Mouse (Mus musculus) layer of hippocampus, postnatal 36 days (tissue): ENCODE data around the gene Crat. TPM values are rescaled to one million over a fixed set of nuclear protein-coding genes. Genes with fewer than 3 reads are reported as not detected.

Source experiments
- DNase-seq, 2 experiments: peaks; one replicate each; pipeline ENCODE4 v3.0.0; 2022
- total RNA-seq, 2 experiments: library from RNA; stranded (reverse); gene quantifications; 2 replicates each; pipeline ENCODE4 v1.2.3; 2021

Gene Crat
- 10 to 100 TPM; 42.5 to 46.1 TPM for total RNA-seq

- peak; percentile 89 to 93 for DNase-seq
Measured at GRCm38 (mm10) chr2:30415157-30415935, at the start of gene Crat. Gene Crat (minus strand): TSS chr2:30415813.

- no peak for DNase-seq
Measured at GRCm38 (mm10) chr2:30464411-30464810, 48.8 kb upstream of the Crat start.

- peak in 1 of 2 experiments; percentile 24 for DNase-seq
Measured at GRCm38 (mm10) chr2:30463904-30464330, 48.3 kb upstream of the Crat start.

- DNase-seq: no peak
Measured at GRCm38 (mm10) chr2:30463341-30463761, 47.7 kb upstream of the Crat start.

GRCm38 (mm10) chr2:30459241-30459640 lies 43.6 kb upstream of the Crat start:
- no peak for DNase-seq

GRCm38 (mm10) chr2:30458349-30458748 lies 42.7 kb upstream of the Crat start:
- DNase-seq: no peak

- DNase-seq: no peak
Measured at GRCm38 (mm10) chr2:30456104-30456980, 40.7 kb upstream of the Crat start.

- DNase-seq: no peak
Measured at GRCm38 (mm10) chr2:30454587-30454986, 39.0 kb upstream of the Crat start.

GRCm38 (mm10) chr2:30453570-30453969 lies 38.0 kb upstream of the Crat start:
- DNase-seq: no peak

GRCm38 (mm10) chr2:30451525-30451924 lies 35.9 kb upstream of the Crat start:
- DNase-seq: no peak

- no peak for DNase-seq
Measured at GRCm38 (mm10) chr2:30450530-30450929, 34.9 kb upstream of the Crat start.

- no peak for DNase-seq
Measured at GRCm38 (mm10) chr2:30448371-30448770, 32.8 kb upstream of the Crat start.

- DNase-seq: no peak
Measured at GRCm38 (mm10) chr2:30446891-30447826, 31.5 kb upstream of the Crat start.

GRCm38 (mm10) chr2:30445312-30445711 lies 29.7 kb upstream of the Crat start:
- no peak for DNase-seq

- no peak for DNase-seq
Measured at GRCm38 (mm10) chr2:30444450-30444849, 28.8 kb upstream of the Crat start.

- DNase-seq: no peak
Measured at GRCm38 (mm10) chr2:30444006-30444405, 28.4 kb upstream of the Crat start.

- DNase-seq: no peak
Measured at GRCm38 (mm10) chr2:30443281-30443680, 27.7 kb upstream of the Crat start.

GRCm38 (mm10) chr2:30442498-30442890 lies 26.9 kb upstream of the Crat start:
- no peak for DNase-seq

- peak; percentile 61 to 68 for DNase-seq
Measured at GRCm38 (mm10) chr2:30441518-30442497, 26.2 kb upstream of the Crat start.

- DNase-seq: peak; percentile 57 to 59
Measured at GRCm38 (mm10) chr2:30440701-30441517, 25.3 kb upstream of the Crat start.
